Mouse (Mus musculus) cerebellum, adult 2 months (tissue): ENCODE measurements around the gene Armc2. TPM values are rescaled to one million over a fixed set of nuclear protein-coding genes. Genes with fewer than 3 reads are reported as not detected.
"Not testable (repeated sequence)": the region's sequence is repeated elsewhere in the genome, so short reads cannot be mapped to it uniquely, and the experiment has no call there.

Experiments used
- DNase-seq, 2 experiments: peaks; one replicate each; pipeline ENCODE4 v3.0.0; 2021
- H3K27ac ChIP-seq: fragments of 200-500 bp; 2 replicates; pipeline ENCODE4 v1.5.1; 2012; ENCODE audit warnings: low read length, control low read depth, inconsistent platforms; ENCODE audit not compliant: insufficient read depth
- H3K27me3 ChIP-seq: fragments of 200-500 bp; 2 replicates; pipeline ENCODE4 v1.6.1; 2012; ENCODE audit warnings: inconsistent platforms, mild to moderate bottlenecking, low read length, moderate library complexity; ENCODE audit not compliant: control insufficient read depth, insufficient read depth
- H3K4me1 ChIP-seq: fragments of 200-500 bp; 2 replicates; pipeline ENCODE4 v1.6.1; 2011; ENCODE audit warnings: low read length; ENCODE audit not compliant: control insufficient read depth, insufficient read depth
- H3K4me3 ChIP-seq: fragments of 200-500 bp; replicated peaks from 2 replicates; pipeline ENCODE3; 2011; ENCODE audit warnings: mild to moderate bottlenecking, low read depth, low read length, control low read depth; ENCODE audit not compliant: insufficient read depth
- CTCF ChIP-seq: fragments of 200-500 bp; IDR thresholded peaks from 2 replicates; pipeline ENCODE4 v1.5.1; 2011; ENCODE audit warnings: low read depth, mild to moderate bottlenecking, control low read depth, low read length, moderate library complexity, borderline replicate concordance; ENCODE audit not compliant: insufficient read depth
- POLR2A ChIP-seq: fragments of 200-500 bp; IDR thresholded peaks from 2 replicates; pipeline ENCODE4 v1.6.1; 2011; ENCODE audit warnings: low read length, control low read depth, borderline replicate concordance; ENCODE audit not compliant: insufficient read depth
- WGBS: fragments of 180-500 bp; shearing (Covaris S2); methylation state at CpG from one replicate; pipeline ENCODE4 v1.1.7; 2018; 5-methylcytosine and 5-hydroxymethylcytosine counted together
- polyA plus RNA-seq: library from polyadenylated mRNA; depleted of rRNA; stranded (reverse); fragments of >200 nt; gene quantifications from 2 replicates; pipeline ENCODE4 v1.2.3, GENCODE M21; 2012

Armc2 gene
- polyA plus RNA-seq, 1 experiment = 4.4 TPM

DNA sequence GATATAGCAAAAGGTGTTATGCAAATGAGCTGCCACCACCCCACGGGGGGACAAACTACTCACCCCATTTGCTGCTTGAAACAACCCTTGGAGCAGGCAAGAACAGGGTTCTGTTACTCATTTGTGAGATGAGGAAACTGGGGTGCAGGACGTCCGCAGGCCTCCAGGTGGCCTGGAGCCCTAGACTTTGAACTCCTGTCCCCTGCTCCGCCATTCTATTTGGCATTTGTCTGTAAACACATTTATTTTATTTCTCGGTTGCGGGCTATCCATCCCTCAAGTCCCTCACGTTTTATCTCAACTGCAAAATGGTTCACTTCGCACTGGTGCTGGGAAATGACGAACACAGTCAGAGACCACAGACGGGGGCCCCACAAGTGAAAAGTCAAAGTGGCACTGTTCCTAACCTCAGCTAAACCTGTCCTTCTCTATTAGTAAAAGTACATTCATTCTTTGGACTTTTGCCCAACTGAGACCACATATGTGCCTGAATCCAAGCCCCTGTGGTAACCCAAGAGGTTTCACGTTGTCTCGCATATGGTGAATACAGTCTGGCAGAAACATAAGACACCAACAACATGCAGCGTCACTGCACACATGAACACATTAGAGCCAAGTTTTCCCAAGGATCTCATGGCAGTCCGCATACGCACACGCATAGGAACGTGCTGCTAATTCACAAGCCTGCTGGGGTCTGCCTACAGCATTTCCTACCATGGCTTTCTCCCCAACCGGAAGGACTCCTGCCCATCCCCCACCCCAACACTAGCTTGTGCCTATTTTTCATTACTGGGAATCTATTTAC is 60.6 kb downstream of the Armc2 start:
- Histone ChIP-seq H3K4me1 (no peaks in the 10 kb centered on the region), H3K27me3 (no peaks in the 10 kb centered on the region), H3K4me3 (no peak overlapping the region), H3K27ac (no peak overlapping the region)
- WGBS = 65% methylated on average over 18 of the region's 18 CpGs
- TF ChIP-seq CTCF (no peak), POLR2A (no peak)
- no peak for DNase-seq

DNA sequence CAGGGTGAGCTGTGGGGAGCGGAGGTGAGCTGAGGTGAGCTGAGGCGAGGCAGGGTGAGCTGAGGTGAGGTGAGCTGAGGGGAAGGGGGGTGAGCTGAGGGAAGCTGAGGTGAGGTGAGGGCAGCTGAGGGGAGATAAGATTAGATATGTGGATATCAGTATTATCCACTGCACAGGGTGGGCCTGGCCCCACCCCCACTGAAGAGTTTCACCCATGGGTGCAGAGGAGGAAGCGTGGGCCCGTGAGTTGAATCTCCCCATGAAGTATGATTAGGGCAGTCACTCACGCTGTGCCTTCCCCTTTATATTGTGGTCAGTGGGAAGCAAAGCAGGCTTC is 64.7 kb downstream of the Armc2 start:
- H3K27me3 ChIP-seq = no peaks in the 10 kb centered on the region
- 97% methylated on average over 5 of the region's 5 CpGs for WGBS
- H3K4me3 ChIP-seq = no peak overlapping the region
- no peak overlapping the region for H3K27ac ChIP-seq
- H3K4me1 ChIP-seq = no peaks in the 10 kb centered on the region
- DNase-seq = no peak
- TF ChIP-seq CTCF (no peak), POLR2A (no peak)

- Histone ChIP-seq H3K4me1 (no peaks in the 10 kb centered on the region), H3K4me3 (no peak overlapping the region), H3K27ac (no peak overlapping the region), H3K27me3 (no peaks in the 10 kb centered on the region)
- no peak for DNase-seq
- TF ChIP-seq POLR2A (no peak), CTCF (no peak)
- 96% methylated on average over 14 of the region's 14 CpGs for WGBS
These were observed 65.3 kb downstream of the Armc2 start for GRCm38 (mm10) chr10:41952850-41953527.

DNA sequence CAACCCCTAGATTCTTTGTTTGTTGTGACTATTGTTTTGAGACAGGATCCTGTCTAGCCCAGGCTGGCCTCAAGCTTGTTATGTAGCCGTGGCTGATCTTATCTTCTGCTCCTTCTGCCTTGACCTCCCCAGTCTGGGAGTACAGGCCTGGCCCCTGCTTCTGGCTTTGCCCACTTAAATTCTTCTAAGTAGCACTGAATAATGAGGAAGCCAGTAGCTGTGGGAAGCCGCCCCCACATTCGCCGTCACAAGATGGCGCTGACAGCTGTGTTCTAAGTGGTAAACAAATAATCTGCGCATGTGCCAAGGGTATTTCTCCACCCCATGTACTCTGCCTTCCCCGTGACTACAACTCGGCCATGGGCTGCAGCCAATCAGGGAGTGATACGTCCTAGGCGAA is 65.9 kb downstream of the Armc2 start:
- H3K4me3 ChIP-seq, H3K27me3 ChIP-seq, H3K27ac ChIP-seq, H3K4me1 ChIP-seq, DNase-seq: not testable (repeated sequence)
- 68% methylated on average over 9 of the region's 10 CpGs for WGBS

DNA sequence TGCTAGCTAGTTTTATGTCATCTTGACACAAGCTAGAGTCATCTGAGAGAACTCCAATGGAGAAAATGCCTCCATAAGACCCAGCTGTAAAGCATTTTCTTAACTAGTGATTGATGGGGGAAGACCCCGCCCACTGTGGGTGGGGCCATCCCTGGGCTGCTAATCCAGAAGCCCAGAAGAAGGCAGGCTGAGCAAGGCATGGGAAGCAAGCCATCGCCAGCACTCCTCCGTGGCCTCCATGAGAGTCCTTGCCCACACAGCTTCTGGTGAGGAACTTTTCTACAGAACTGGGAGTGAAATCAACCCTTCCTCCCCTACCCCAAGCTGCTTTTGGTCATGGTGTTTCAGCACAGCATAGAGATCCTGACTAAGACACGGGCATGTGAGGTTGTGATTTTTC is 79.2 kb downstream of the Armc2 start:
- Histone ChIP-seq H3K4me3 (no peak overlapping the region), H3K4me1 (peaks cover 17% of the 10 kb centered on the region), H3K27ac (no peak overlapping the region), H3K27me3 (no peaks in the 10 kb centered on the region)
- DNase-seq = no peak
- WGBS = 69% methylated on average over 4 of the region's 4 CpGs
- TF ChIP-seq POLR2A (no peak), CTCF (no peak)

- H3K4me1 ChIP-seq = peaks cover 32% of the 10 kb centered on the region
- TF ChIP-seq POLR2A = no peak
- TF ChIP-seq CTCF = no peak
- WGBS = 64% methylated on average over 4 of the region's 4 CpGs
- no peaks in the 10 kb centered on the region for H3K27me3 ChIP-seq
- H3K27ac ChIP-seq = no peak overlapping the region
- H3K4me3 ChIP-seq = no peak overlapping the region
- DNase-seq = no peak
These were observed 81.1 kb downstream of the Armc2 start for GRCm38 (mm10) chr10:41937176-41937575.

- 29% methylated on average over 4 of the region's 4 CpGs for WGBS
- H3K27ac ChIP-seq = peak overlapping the region; percentile 18; the same call in 1 of the 2 replicates
These were observed 82.1 kb downstream of the Armc2 start for GRCm38 (mm10) chr10:41936100-41936499.

DNA sequence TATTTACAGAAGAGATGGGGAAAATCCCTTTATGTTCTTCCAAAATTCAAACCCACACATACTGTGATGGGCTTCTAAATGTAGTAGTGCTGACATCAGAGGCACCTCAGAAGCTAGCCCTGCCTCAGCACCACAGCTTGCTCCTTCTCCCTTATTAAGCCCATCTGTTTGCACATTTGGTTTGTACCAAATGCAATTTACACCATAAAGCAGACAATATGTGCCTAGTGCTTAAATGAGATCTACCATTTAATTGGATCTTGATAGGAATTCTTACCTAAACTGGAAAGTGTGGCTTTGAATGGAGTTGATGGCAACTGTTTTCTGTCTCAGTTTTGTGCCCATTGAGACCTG is 82.8 kb downstream of the Armc2 start:
- H3K4me1 ChIP-seq = peaks cover 40% of the 10 kb centered on the region
- no peaks in the 10 kb centered on the region for H3K27me3 ChIP-seq
- H3K4me3 ChIP-seq = no peak overlapping the region
- peak overlapping the region; percentile 92 for H3K27ac ChIP-seq
- no peak for TF ChIP-seq CTCF
- no peak for TF ChIP-seq POLR2A
- DNase-seq = peak in 1 of 2 experiments; percentile 75

More at GRCm38 (mm10) chr10:41936100-41936499, 82.1 kb downstream of the Armc2 start:
- no peak overlapping the region for H3K4me3 ChIP-seq
- peaks cover 39% of the 10 kb centered on the region for H3K4me1 ChIP-seq
- TF ChIP-seq POLR2A (no peak), CTCF (no peak)
- H3K27me3 ChIP-seq = no peaks in the 10 kb centered on the region
- DNase-seq = peak; percentile 39 to 42
